Comparison of ENCODE assay signal across 22 mouse cellular contexts in the genomic region with DNA sequence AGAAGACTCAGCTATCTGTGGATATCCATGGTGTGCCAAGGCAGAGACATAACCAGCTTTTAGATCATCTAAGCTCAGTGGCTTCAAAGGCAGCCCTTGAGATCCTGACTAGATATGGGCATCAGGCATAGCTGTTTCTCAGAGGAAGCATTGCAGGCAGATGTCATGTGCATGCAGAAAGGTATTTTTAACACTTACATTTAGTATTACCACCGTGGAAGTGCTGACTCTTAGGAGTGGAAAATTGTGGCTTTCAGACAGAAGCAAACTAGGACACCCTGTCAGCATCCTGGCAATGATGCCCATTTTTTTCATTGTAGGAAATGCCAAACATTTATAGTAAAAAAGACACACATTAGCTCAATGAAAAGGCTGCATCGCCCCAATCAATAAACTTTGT.
DNase-seq lines count a peak whose midpoint lies in the region; ATAC-seq and TF ChIP-seq lines count a peak whose summit lies in the region.
"Had no signal": no experiment of that assay in that cellular context is flagged by ENCODE, and none has a peak within 500 bp of the region (broad histone marks: within the 10 kb centered on the region; RNA-seq: fewer than 3 reads in every experiment).

No protein-coding gene starts in this region.

- 9% methylated on average over 2 of the region's 2 CpGs for WGBS in cerebellum, adult 2 months

- no peak for TF ChIP-seq POLR2A in cerebellum, adult 2 months (IDR thresholded peaks at IDR 0.05; ENCODE audit: borderline replicate concordance, insufficient read depth, low read length)

- H3K27ac ChIP-seq in cerebellum, adult 2 months (ENCODE audit: insufficient read depth, low read length): peak overlapping the region; percentile 33; the same call in 1 of the 2 replicates
- H3K27ac ChIP-seq: embryonic facial prominence, embryonic 13.5 days; forebrain, embryonic 12.5 days; heart, embryonic 10.5 days; hindbrain, embryonic 12.5 days had no signal

- H3K4me3 ChIP-seq in cerebellum, adult 2 months (replicated peaks; ENCODE audit: insufficient read depth, low read depth, low read length): no peak overlapping the region
- H3K4me3 ChIP-seq: embryonic facial prominence, embryonic 13.5 days; forebrain, embryonic 12.5 days; heart, embryonic 10.5 days; hindbrain, embryonic 12.5 days had no signal

- no peaks in the 10 kb centered on the region for H3K27me3 ChIP-seq in cerebellum, adult 2 months (ENCODE audit: control insufficient read depth, insufficient read depth, low read length)
- H3K27me3 ChIP-seq: CH12.LX; embryonic facial prominence, embryonic 13.5 days; forebrain, embryonic 12.5 days; hindbrain, embryonic 12.5 days; Patski had no signal

- no peak for ATAC-seq in monocyte, adult 5-6 weeks (replicated peaks; ENCODE audit: insufficient number of reproducible peaks, low FRiP score, low TSS enrichment, poor library complexity, severe bottlenecking)
- ATAC-seq: activated CD4-positive, CD25-positive, alpha-beta regulatory T cell, adult 4 months; forebrain, postnatal 0 days; hindbrain, embryonic 16.5 days; inflammation-experienced regulatory T-cells, adult 6 months; intestine, postnatal 0 days; Patski had no signal

- peaks cover 7% of the 10 kb centered on the region; the same call in 1 of the 2 replicates for H3K4me1 ChIP-seq in cerebellum, adult 2 months (ENCODE audit: control insufficient read depth, insufficient read depth, low read length)
- H3K4me1 ChIP-seq: embryonic facial prominence, embryonic 13.5 days; forebrain, embryonic 12.5 days; heart, embryonic 10.5 days; hindbrain, embryonic 12.5 days had no signal

- peak; percentile 5 for DNase-seq in right cerebral cortex, adult 18-20 months
- no peak for DNase-seq in right cerebral cortex, postnatal 14 days
- DNase-seq in cerebellum, adult 2 months: peak in 1 of 2 experiments; percentile 71
- DNase-seq in cerebellum, postnatal 10 days: peak; percentile 7 to 14
- DNase-seq in kidney, postnatal 25 days: no peak
- DNase-seq in adrenal gland, postnatal 14 days: no peak
- DNase-seq: adrenal gland, postnatal 25 days; forebrain, postnatal 0 days; heart, adult 18-20 months; heart, postnatal 10 days; heart, postnatal 4 days had no signal

- no peak for TF ChIP-seq CTCF in cerebellum, adult 2 months (IDR thresholded peaks at IDR 0.05; ENCODE audit: borderline replicate concordance, insufficient read depth, low read depth, low read length)

Comparison
In these comparisons a context has a peak if more than half of its experiments do, and no peak if none do; other contexts are left out.
1. DNase-seq: peak in right cerebral cortex, adult 18-20 months (single experiment) and cerebellum, postnatal 10 days (2 of 2); none in right cerebral cortex, postnatal 14 days (single experiment), kidney, postnatal 25 days (0 of 2) and adrenal gland, postnatal 14 days (single experiment).